Mouse (Mus musculus): Measurements from ENCODE around the gene Zfp275. TPM values are rescaled to one million over a fixed set of nuclear protein-coding genes. Genes with fewer than 3 reads are reported as not detected.

Gene Zfp275
- total and polyA plus RNA-seq, 3 experiments: 15.5 to 19.1 (median 17.9) TPM

DNA sequence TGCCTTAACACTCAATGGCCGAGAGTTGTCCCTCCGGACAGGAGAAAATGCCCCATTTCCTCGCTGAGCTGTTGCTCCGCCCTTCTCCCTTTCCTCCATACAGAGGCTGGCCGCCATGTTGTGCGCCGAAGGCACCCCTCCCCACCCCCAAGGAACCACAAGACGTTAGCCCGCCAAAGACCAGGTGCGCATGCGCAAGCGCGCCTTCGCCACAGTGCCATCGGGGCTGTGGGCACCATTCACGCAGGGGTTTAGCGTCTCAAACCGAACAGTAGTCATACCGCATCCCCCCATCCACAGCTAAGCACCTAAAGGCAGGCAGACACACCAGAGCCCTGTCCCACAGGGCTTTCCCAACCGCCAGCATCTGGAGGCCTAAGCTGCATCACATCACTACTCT is 58.5 kb downstream of the Zfp275 start:
- Histone ChIP-seq H3K36me3 (replicated peaks in 1 of 2; ENCODE audit: control insufficient read depth in 1 of 2, insufficient read depth in 1 of 2, low read length in 1 of 2) (no peaks in the 10 kb centered on the region), H3K9ac (ENCODE audit: insufficient read depth, low read depth) (no peak overlapping the region), H3K27me3 (replicated peaks) (no peaks in the 10 kb centered on the region), H3K4me1 (ENCODE audit: control insufficient read depth in 1 of 2, insufficient read depth in 2 of 2) (no peaks in the 10 kb centered on the region), H3K4me3 (replicated peaks in 1 of 3; ENCODE audit: low read depth in 2 of 3, low read length in 2 of 3, poor library complexity in 1 of 3) (no peak overlapping the region), H3K79me2 (replicated peaks; ENCODE audit: control insufficient read depth, extremely low read depth, insufficient read depth, poor library complexity, severe bottlenecking) (no peaks in the 10 kb centered on the region), H3K27ac (ENCODE audit: insufficient read depth, low read depth) (no peak overlapping the region), H3K9me3 (replicated peaks; ENCODE audit: low read length) (no peaks in the 10 kb centered on the region), H3K4me2 (ENCODE audit: insufficient read depth, low read depth, poor library complexity, severe bottlenecking) (no peak overlapping the region)
- DNase-seq (ENCODE audit: extremely low read depth): no peak
- no peak for TF ChIP-seq MYC (IDR thresholded peaks at IDR 0.05; ENCODE audit: low read depth, low read length)
- no peak for TF ChIP-seq MEF2A (IDR thresholded peaks at IDR 0.05; ENCODE audit: borderline replicate concordance, low read depth, low read length)
- TF ChIP-seq CTCF (conservative IDR thresholded peaks at IDR 0.05 in 1 of 2, IDR thresholded peaks at IDR 0.05 in 1 of 2; ENCODE audit: low read depth in 2 of 2, low read length in 2 of 2): no peak
- TF ChIP-seq NRF1 (IDR thresholded peaks at IDR 0.05; ENCODE audit: low read depth, low read length): no peak
- TF ChIP-seq MAZ (IDR thresholded peaks at IDR 0.05; ENCODE audit: low read depth, low read length): no peak
- no peak for TF ChIP-seq MXI1 (IDR thresholded peaks at IDR 0.05; ENCODE audit: low read depth, low read length)
- dilution Hi-C loops (cut with MboI; ENCODE audit: extremely low pct_ligation_motif_present, extremely low pct_unique_long_range_greater_than_20kb, low sequenced_read_pairs): no loop called here
- in situ Hi-C loops (cut with MboI; ENCODE audit: low pct_ligation_motif_present, low pct_unique_long_range_greater_than_20kb, low sequenced_read_pairs): loop anchor here (25.0 kb wide), 2 partner anchors 89 to 164 kb away; partner anchors contain the start of genes F8a and Xlr4c

DNA sequence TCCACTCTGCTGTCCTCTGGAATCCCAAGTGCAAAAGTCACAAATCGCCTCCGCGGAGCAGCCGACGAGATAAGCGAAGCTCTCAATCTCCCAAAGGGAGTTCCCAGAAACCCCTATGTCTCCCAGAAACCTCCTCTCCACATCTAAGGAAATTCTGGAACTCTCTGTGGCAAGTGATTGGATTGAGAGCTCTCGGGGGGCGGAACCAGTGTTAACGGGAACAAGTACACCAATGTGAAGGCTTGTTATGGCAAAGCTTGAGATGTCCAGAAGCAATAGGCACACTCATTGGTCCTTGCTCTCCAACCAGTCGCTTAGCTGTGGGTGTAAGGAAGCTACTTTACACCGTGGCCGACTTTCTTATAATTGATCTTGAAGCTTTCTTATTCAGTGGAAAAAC is 59.2 kb downstream of the Zfp275 start:
- no peaks in the 10 kb centered on the region for H3K27me3 ChIP-seq (replicated peaks)
- no peak overlapping the region for H3K9ac ChIP-seq (ENCODE audit: insufficient read depth, low read depth)
- H3K4me1 ChIP-seq (ENCODE audit: control insufficient read depth in 1 of 2, insufficient read depth in 2 of 2): no peaks in the 10 kb centered on the region
- dilution Hi-C loops (cut with MboI; ENCODE audit: extremely low pct_ligation_motif_present, extremely low pct_unique_long_range_greater_than_20kb, low sequenced_read_pairs): no loop called here
- H3K9me3 ChIP-seq (replicated peaks; ENCODE audit: low read length): no peaks in the 10 kb centered on the region
- in situ Hi-C loops (cut with MboI; ENCODE audit: low pct_ligation_motif_present, low pct_unique_long_range_greater_than_20kb, low sequenced_read_pairs): loop anchor here (25.0 kb wide), 2 partner anchors 89 to 164 kb away; partner anchors contain the start of genes F8a and Xlr4c
- no peak for TF ChIP-seq POLR2A (IDR thresholded peaks at IDR 0.05; ENCODE audit: low read depth, low read length)
- no peak for TF ChIP-seq RCOR1 (conservative IDR thresholded peaks at IDR 0.05; ENCODE audit: low read depth, low read length)
- TF ChIP-seq HCFC1 (IDR thresholded peaks at IDR 0.05; ENCODE audit: low read depth, low read length): no peak
- TF ChIP-seq BHLHE40 (IDR thresholded peaks at IDR 0.05; ENCODE audit: low read depth, low read length): no peak
- no peak for TF ChIP-seq USF2 (conservative IDR thresholded peaks at IDR 0.05; ENCODE audit: low read depth, low read length)
- no peak overlapping the region for H3K27ac ChIP-seq (ENCODE audit: insufficient read depth, low read depth)
- H3K4me2 ChIP-seq (ENCODE audit: insufficient read depth, low read depth, poor library complexity, severe bottlenecking): no peak overlapping the region
- H3K36me3 ChIP-seq (replicated peaks in 1 of 2; ENCODE audit: control insufficient read depth in 1 of 2, insufficient read depth in 1 of 2, low read length in 1 of 2): no peaks in the 10 kb centered on the region
- H3K79me2 ChIP-seq (replicated peaks; ENCODE audit: control insufficient read depth, extremely low read depth, insufficient read depth, poor library complexity, severe bottlenecking): no peaks in the 10 kb centered on the region
- no peak for DNase-seq (ENCODE audit: extremely low read depth)
- H3K4me3 ChIP-seq (replicated peaks in 1 of 3; ENCODE audit: low read depth in 2 of 3, low read length in 2 of 3, poor library complexity in 1 of 3): no peak overlapping the region

Other genes starting within 250 kb of the Zfp275 start
- gene Xlr3a, start 245.5 kb upstream of the Zfp275 start, total RNA-seq (2012; rRNA removed): 18.5 and 24.1 TPM in 2 replicates
- gene Xlr3a, start 245.5 kb upstream of the Zfp275 start, total RNA-seq (2014; rRNA removed): 18.1 and 19.5 TPM in 2 replicates
- gene Xlr3a, start 245.5 kb upstream of the Zfp275 start, polyA plus RNA-seq (2012; ENCODE audit: insufficient read length, low read depth): 10.5 and 13.6 TPM in 2 replicates
- gene Gm14685, start 225.6 kb upstream of the Zfp275 start, total RNA-seq (2012; rRNA removed): 0.17 and 0.55 TPM in 2 replicates
- gene Gm14685, start 225.6 kb upstream of the Zfp275 start, total RNA-seq (2014; rRNA removed): 0.47 and 0.59 TPM in 2 replicates
- 1.1 and 1.5 TPM in 2 replicates for gene Gm14685, start 225.6 kb upstream of the Zfp275 start, polyA plus RNA-seq (2012; ENCODE audit: insufficient read length, low read depth)
- not detected in 2 replicates for gene Xlr5b, start 193.8 kb upstream of the Zfp275 start, total RNA-seq (2012; rRNA removed)
- not detected in 2 replicates for gene Xlr5b, start 193.8 kb upstream of the Zfp275 start, total RNA-seq (2014; rRNA removed)
- gene Xlr5b, start 193.8 kb upstream of the Zfp275 start, polyA plus RNA-seq (2012; ENCODE audit: insufficient read length, low read depth): not detected in 2 replicates
- gene DXBay18, start 193.2 kb upstream of the Zfp275 start, total RNA-seq (2012; rRNA removed): 0.08 and 0.21 TPM in 2 replicates
- 0.15 TPM in 1 of 2 replicates, not detected in the other for gene DXBay18, start 193.2 kb upstream of the Zfp275 start, total RNA-seq (2014; rRNA removed)
- 0.43 TPM in 1 of 2 replicates, not detected in the other for gene DXBay18, start 193.2 kb upstream of the Zfp275 start, polyA plus RNA-seq (2012; ENCODE audit: insufficient read length, low read depth)
- gene Spin2d, start 165.6 kb upstream of the Zfp275 start, total RNA-seq (2012; rRNA removed): not detected in 2 replicates
- not detected in 2 replicates for gene Spin2d, start 165.6 kb upstream of the Zfp275 start, total RNA-seq (2014; rRNA removed)
- not detected in 2 replicates for gene Spin2d, start 165.6 kb upstream of the Zfp275 start, polyA plus RNA-seq (2012; ENCODE audit: insufficient read length, low read depth)
- gene Xlr3b, start 150.4 kb upstream of the Zfp275 start, total RNA-seq (2012; rRNA removed): 3.1 and 3.4 TPM in 2 replicates
- 2.3 and 3.7 TPM in 2 replicates for gene Xlr3b, start 150.4 kb upstream of the Zfp275 start, total RNA-seq (2014; rRNA removed)
- gene Xlr3b, start 150.4 kb upstream of the Zfp275 start, polyA plus RNA-seq (2012; ENCODE audit: insufficient read length, low read depth): 1.4 and 1.8 TPM in 2 replicates
- gene Xlr4b, start 128.3 kb upstream of the Zfp275 start, total RNA-seq (2012; rRNA removed): 29.5 and 36.0 TPM in 2 replicates
- gene Xlr4b, start 128.3 kb upstream of the Zfp275 start, total RNA-seq (2014; rRNA removed): 107 and 126 TPM in 2 replicates
- gene Xlr4b, start 128.3 kb upstream of the Zfp275 start, polyA plus RNA-seq (2012; ENCODE audit: insufficient read length, low read depth): 65.7 and 68.6 TPM in 2 replicates
- gene F8a, start 114.3 kb upstream of the Zfp275 start, total RNA-seq (2012; rRNA removed): 3.5 and 4.9 TPM in 2 replicates
- gene F8a, start 114.3 kb upstream of the Zfp275 start, total RNA-seq (2014; rRNA removed): 3.5 and 4.9 TPM in 2 replicates
- 3.7 and 5.0 TPM in 2 replicates for gene F8a, start 114.3 kb upstream of the Zfp275 start, polyA plus RNA-seq (2012; ENCODE audit: insufficient read length, low read depth)
- 35.6 and 38.0 TPM in 2 replicates for gene Xlr4c, start 99.5 kb upstream of the Zfp275 start, total RNA-seq (2012; rRNA removed)
- gene Xlr4c, start 99.5 kb upstream of the Zfp275 start, total RNA-seq (2014; rRNA removed): 75.0 and 97.6 TPM in 2 replicates
- gene Xlr4c, start 99.5 kb upstream of the Zfp275 start, polyA plus RNA-seq (2012; ENCODE audit: insufficient read length, low read depth): 61.1 and 67.8 TPM in 2 replicates
- gene Xlr3c, start 77.2 kb upstream of the Zfp275 start, total RNA-seq (2012; rRNA removed): 12.7 and 12.9 TPM in 2 replicates
- 4.5 and 6.0 TPM in 2 replicates for gene Xlr3c, start 77.2 kb upstream of the Zfp275 start, total RNA-seq (2014; rRNA removed)
- gene Xlr3c, start 77.2 kb upstream of the Zfp275 start, polyA plus RNA-seq (2012; ENCODE audit: insufficient read length, low read depth): 2.3 and 3.9 TPM in 2 replicates
- gene Xlr5a, start 49.6 kb upstream of the Zfp275 start, total RNA-seq (2012; rRNA removed): not detected in 2 replicates
- gene Xlr5a, start 49.6 kb upstream of the Zfp275 start, total RNA-seq (2014; rRNA removed): 0.20 TPM in 1 of 2 replicates, not detected in the other
- gene Xlr5a, start 49.6 kb upstream of the Zfp275 start, polyA plus RNA-seq (2012; ENCODE audit: insufficient read length, low read depth): not detected in 2 replicates
- gene Xlr5c, start 49.6 kb upstream of the Zfp275 start, total RNA-seq (2012; rRNA removed): 0.13 and 0.17 TPM in 2 replicates
- gene Xlr5c, start 49.6 kb upstream of the Zfp275 start, total RNA-seq (2014; rRNA removed): 0.16 and 0.38 TPM in 2 replicates
- gene Xlr5c, start 49.6 kb upstream of the Zfp275 start, polyA plus RNA-seq (2012; ENCODE audit: insufficient read length, low read depth): 0.51 and 0.63 TPM in 2 replicates
- not detected in 2 replicates for gene Gm45015, start 5.8 kb upstream of the Zfp275 start, total RNA-seq (2012; rRNA removed)
- not detected in 2 replicates for gene Gm45015, start 5.8 kb upstream of the Zfp275 start, total RNA-seq (2014; rRNA removed)
- not detected in 2 replicates for gene Gm45015, start 5.8 kb upstream of the Zfp275 start, polyA plus RNA-seq (2012; ENCODE audit: insufficient read length, low read depth)
- not detected in 2 replicates for gene Gm18336, start 56.1 kb downstream of the Zfp275 start, total RNA-seq (2012; rRNA removed)
- not detected in 2 replicates for gene Gm18336, start 56.1 kb downstream of the Zfp275 start, total RNA-seq (2014; rRNA removed)
- not detected in 2 replicates for gene Gm18336, start 56.1 kb downstream of the Zfp275 start, polyA plus RNA-seq (2012; ENCODE audit: insufficient read length, low read depth)
- 0.04 TPM in 2 replicates for gene Zfp92, start 68.5 kb downstream of the Zfp275 start, total RNA-seq (2012; rRNA removed)
- gene Zfp92, start 68.5 kb downstream of the Zfp275 start, total RNA-seq (2014; rRNA removed): not detected in 2 replicates
- not detected in 2 replicates for gene Zfp92, start 68.5 kb downstream of the Zfp275 start, polyA plus RNA-seq (2012; ENCODE audit: insufficient read length, low read depth)
- gene Trex2, start 92.7 kb downstream of the Zfp275 start, total RNA-seq (2012; rRNA removed): not detected in 2 replicates
- not detected in 2 replicates for gene Trex2, start 92.7 kb downstream of the Zfp275 start, total RNA-seq (2014; rRNA removed)
- gene Trex2, start 92.7 kb downstream of the Zfp275 start, polyA plus RNA-seq (2012; ENCODE audit: insufficient read length, low read depth): not detected in 2 replicates
- gene Haus7, start 116.4 kb downstream of the Zfp275 start, total RNA-seq (2012; rRNA removed): 32.9 and 41.3 TPM in 2 replicates
- 34.9 and 36.8 TPM in 2 replicates for gene Haus7, start 116.4 kb downstream of the Zfp275 start, total RNA-seq (2014; rRNA removed)
- gene Haus7, start 116.4 kb downstream of the Zfp275 start, polyA plus RNA-seq (2012; ENCODE audit: insufficient read length, low read depth): 34.2 and 41.0 TPM in 2 replicates
- not detected in 2 replicates for gene Bgn, start 141.0 kb downstream of the Zfp275 start, total RNA-seq (2012; rRNA removed)
- gene Bgn, start 141.0 kb downstream of the Zfp275 start, total RNA-seq (2014; rRNA removed): not detected in 2 replicates
- not detected in 2 replicates for gene Bgn, start 141.0 kb downstream of the Zfp275 start, polyA plus RNA-seq (2012; ENCODE audit: insufficient read length, low read depth)
- not detected in 2 replicates for gene Atp2b3, start 160.5 kb downstream of the Zfp275 start, total RNA-seq (2012; rRNA removed)
- gene Atp2b3, start 160.5 kb downstream of the Zfp275 start, total RNA-seq (2014; rRNA removed): not detected in 2 replicates
- gene Atp2b3, start 160.5 kb downstream of the Zfp275 start, polyA plus RNA-seq (2012; ENCODE audit: insufficient read length, low read depth): not detected in 2 replicates